Comparison of ENCODE assay signal across 17 mouse cellular contexts in the genomic region with DNA sequence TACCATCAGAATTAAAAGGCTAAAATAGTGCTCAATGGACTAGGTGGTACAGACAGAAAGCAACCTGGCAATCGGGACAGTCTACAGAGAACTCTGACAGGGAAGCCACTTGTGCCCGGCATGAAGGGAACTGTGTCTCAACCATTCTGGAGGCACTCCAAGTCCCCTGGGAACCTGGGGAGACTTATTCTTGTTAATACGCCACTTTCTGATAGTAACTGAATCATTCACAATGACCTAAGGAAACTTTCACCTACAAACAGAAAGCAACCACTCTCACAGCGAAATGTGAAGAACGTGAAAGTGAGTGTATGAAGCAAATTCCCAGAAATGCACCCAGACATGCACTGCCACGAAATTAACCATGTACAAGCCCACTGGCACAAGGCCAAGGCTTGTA.
A peak's percentile ranks its signal among the peaks of the same experiment; 100 is the strongest.
DNase-seq lines count a peak whose midpoint lies in the region; ATAC-seq and TF ChIP-seq lines count a peak whose summit lies in the region.
"Had no signal": no experiment of that assay in that cellular context is flagged by ENCODE, and none has a peak within 500 bp of the region (broad histone marks: within the 10 kb centered on the region; RNA-seq: fewer than 3 reads in every experiment).

No protein-coding gene starts in this region.

- ATAC-seq in heart, embryonic 11.5 days (replicated peaks; ENCODE audit: insufficient number of reproducible peaks, low FRiP score, low TSS enrichment): no peak
- ATAC-seq in lung, postnatal 0 days: peak; percentile 78
- ATAC-seq in stomach, postnatal 0 days (ENCODE audit: low FRiP score, low TSS enrichment): no peak
- ATAC-seq in monocyte, adult 5-6 weeks (replicated peaks; ENCODE audit: insufficient number of reproducible peaks, low FRiP score, low TSS enrichment, poor library complexity, severe bottlenecking): no peak
- ATAC-seq: forebrain, embryonic 13.5 days; Patski had no signal

- H3K9me3 ChIP-seq in heart, embryonic 11.5 days (replicated peaks; ENCODE audit: control insufficient read depth, low read length): no peaks in the 10 kb centered on the region
- no peaks in the 10 kb centered on the region for H3K9me3 ChIP-seq in lung, postnatal 0 days (ENCODE audit: low read length)
- H3K9me3 ChIP-seq in stomach, postnatal 0 days (ENCODE audit: control insufficient read depth, low read length): no peaks in the 10 kb centered on the region
- H3K9me3 ChIP-seq: embryonic facial prominence, embryonic 13.5 days; forebrain, embryonic 13.5 days; hindbrain, embryonic 12.5 days; liver, embryonic 15.5 days had no signal

- no peaks in the 10 kb centered on the region for H3K27me3 ChIP-seq in heart, embryonic 11.5 days (ENCODE audit: control insufficient read depth, insufficient read depth, low read length)
- no peaks in the 10 kb centered on the region for H3K27me3 ChIP-seq in lung, postnatal 0 days (replicated peaks; ENCODE audit: insufficient read depth, low read length)
- H3K27me3 ChIP-seq in stomach, postnatal 0 days (ENCODE audit: control insufficient read depth, insufficient read depth, low read length): no peaks in the 10 kb centered on the region
- H3K27me3 ChIP-seq: embryonic facial prominence, embryonic 13.5 days; forebrain, embryonic 13.5 days; hindbrain, embryonic 12.5 days; liver, embryonic 15.5 days; Patski had no signal

- H3K4me3 ChIP-seq in heart, embryonic 11.5 days (ENCODE audit: low read depth, low read length): no peak overlapping the region
- H3K4me3 ChIP-seq in lung, postnatal 0 days (ENCODE audit: low read depth, low read length): no peak overlapping the region
- H3K4me3 ChIP-seq in stomach, postnatal 0 days (ENCODE audit: low read depth, low read length): no peak overlapping the region
- H3K4me3 ChIP-seq: embryonic facial prominence, embryonic 13.5 days; forebrain, embryonic 13.5 days; hindbrain, embryonic 12.5 days; liver, embryonic 15.5 days; myocyte had no signal

- H3K27ac ChIP-seq in heart, embryonic 11.5 days (ENCODE audit: low read depth, low read length): no peak overlapping the region
- no peak overlapping the region for H3K27ac ChIP-seq in lung, postnatal 0 days (ENCODE audit: low read length)
- H3K27ac ChIP-seq in stomach, postnatal 0 days (replicated peaks): no peak overlapping the region
- H3K27ac ChIP-seq: embryonic facial prominence, embryonic 13.5 days; forebrain, embryonic 13.5 days; hindbrain, embryonic 12.5 days; liver, embryonic 15.5 days had no signal

- 84% methylated on average over 6 of the region's 6 CpGs for WGBS in heart, embryonic 11.5 days (ENCODE audit: insufficient replicate concordance)
- 49% methylated on average over 6 of the region's 6 CpGs for WGBS in lung, postnatal 0 days
- 76% methylated on average over 6 of the region's 6 CpGs for WGBS in stomach, postnatal 0 days

- TF ChIP-seq CTCF in lung, postnatal 0 days (IDR thresholded peaks at IDR 0.05): no peak
- TF ChIP-seq CTCF in stomach, postnatal 0 days (IDR thresholded peaks at IDR 0.05; ENCODE audit: low read depth): no peak

- no peak overlapping the region for H3K4me2 ChIP-seq in heart, embryonic 11.5 days
- no peak overlapping the region; the same call in 1 of the 2 replicates for H3K4me2 ChIP-seq in lung, postnatal 0 days (replicated peaks; ENCODE audit: low read depth, low read length)
- no peak overlapping the region for H3K4me2 ChIP-seq in stomach, postnatal 0 days (replicated peaks; ENCODE audit: low read depth)
- H3K4me2 ChIP-seq: embryonic facial prominence, embryonic 13.5 days; forebrain, embryonic 13.5 days; hindbrain, embryonic 12.5 days; liver, embryonic 15.5 days had no signal

- TF ChIP-seq EP300 in lung, postnatal 0 days (IDR thresholded peaks at IDR 0.05): peak; percentile 90
- TF ChIP-seq EP300 in stomach, postnatal 0 days (optimal IDR thresholded peaks at IDR 0.05): no peak

- peak; percentile 52 for DNase-seq in heart, adult 8-10 months (ENCODE audit: low spot score)
- DNase-seq in adrenal gland, adult 8-10 months: peak; percentile 42
- peak; percentile 53 to 68 for DNase-seq in adrenal gland, postnatal 36 days
- DNase-seq in lung, postnatal 0 days (ENCODE audit: low spot score): peak; percentile 67
- no peak for DNase-seq in stomach, postnatal 0 days (ENCODE audit: low spot score)
- DNase-seq: gastrocnemius, postnatal 10 days; kidney, adult 11 months; right cerebral cortex, postnatal 14 days; thymus, postnatal 25 days had no signal

- no peaks in the 10 kb centered on the region for H3K4me1 ChIP-seq in heart, embryonic 11.5 days (ENCODE audit: control insufficient read depth, insufficient read depth, low read length)
- H3K4me1 ChIP-seq in lung, postnatal 0 days (ENCODE audit: insufficient read depth, low read depth, low read length): no peaks in the 10 kb centered on the region
- no peaks in the 10 kb centered on the region for H3K4me1 ChIP-seq in stomach, postnatal 0 days (replicated peaks; ENCODE audit: control insufficient read depth, insufficient read depth)
- H3K4me1 ChIP-seq: embryonic facial prominence, embryonic 13.5 days; forebrain, embryonic 13.5 days; hindbrain, embryonic 12.5 days; liver, embryonic 15.5 days had no signal

- H3K36me3 ChIP-seq in heart, embryonic 11.5 days (ENCODE audit: control insufficient read depth, insufficient read depth, low read length): no peaks in the 10 kb centered on the region
- no peaks in the 10 kb centered on the region for H3K36me3 ChIP-seq in lung, postnatal 0 days (ENCODE audit: insufficient read depth, low read length)
- H3K36me3 ChIP-seq in stomach, postnatal 0 days (ENCODE audit: control insufficient read depth, insufficient read depth, low read length): no peaks in the 10 kb centered on the region
- H3K36me3 ChIP-seq: hindbrain, embryonic 12.5 days had no signal

- H3K9ac ChIP-seq in heart, embryonic 11.5 days (ENCODE audit: low read depth, low read length): no peak overlapping the region
- no peak overlapping the region for H3K9ac ChIP-seq in lung, postnatal 0 days (replicated peaks; ENCODE audit: low read depth)
- H3K9ac ChIP-seq in stomach, postnatal 0 days (ENCODE audit: low read length): no peak overlapping the region
- H3K9ac ChIP-seq: embryonic facial prominence, embryonic 13.5 days; forebrain, embryonic 13.5 days; hindbrain, embryonic 12.5 days; liver, embryonic 15.5 days had no signal
